Mouse (Mus musculus): Measurements from ENCODE around the gene Cep131. TPM values are rescaled to one million over a fixed set of nuclear protein-coding genes. Genes with fewer than 3 reads are reported as not detected.

Cep131 gene
- polyA plus RNA-seq, 1 experiment: 10.8 TPM

GRCm38 (mm10) chr11:120033473-120033872 lies 53.2 kb downstream of the Cep131 start:
- no peak for TF ChIP-seq POLR2A (IDR thresholded peaks at IDR 0.05; ENCODE audit: control insufficient read depth, extremely low read depth, insufficient read depth, low read length, poor library complexity)
- no peak for TF ChIP-seq CTCF (IDR thresholded peaks at IDR 0.05; ENCODE audit: borderline replicate concordance, control insufficient read depth, extremely low read depth, insufficient read depth, low read length, poor library complexity)
- WGBS: 93% methylated on average over 3 of the region's 3 CpGs
- Histone ChIP-seq H3K4me1 (replicated peaks; ENCODE audit: control insufficient read depth, insufficient read depth, low read length) (no peaks in the 10 kb centered on the region), H3K4me3 (ENCODE audit: control insufficient read depth, insufficient read depth, low read length) (no peak overlapping the region), H3K36me3 (ENCODE audit: control insufficient read depth, insufficient read depth, low read length) (no peaks in the 10 kb centered on the region), H3K27ac (ENCODE audit: control insufficient read depth, insufficient read depth, low read length) (no peak overlapping the region), H3K27me3 (ENCODE audit: control insufficient read depth, insufficient read depth, low read length) (no peaks in the 10 kb centered on the region)
- DNase-seq: no peak

- H3K27me3 ChIP-seq (ENCODE audit: control insufficient read depth, insufficient read depth, low read length): no peaks in the 10 kb centered on the region
- no peaks in the 10 kb centered on the region for H3K4me1 ChIP-seq (replicated peaks; ENCODE audit: control insufficient read depth, insufficient read depth, low read length)
- DNase-seq: no peak
- no peak overlapping the region for H3K4me3 ChIP-seq (ENCODE audit: control insufficient read depth, insufficient read depth, low read length)
- no peak overlapping the region for H3K27ac ChIP-seq (ENCODE audit: control insufficient read depth, insufficient read depth, low read length)
- TF ChIP-seq CTCF (IDR thresholded peaks at IDR 0.05; ENCODE audit: borderline replicate concordance, control insufficient read depth, extremely low read depth, insufficient read depth, low read length, poor library complexity): no peak
- no peak for TF ChIP-seq POLR2A (IDR thresholded peaks at IDR 0.05; ENCODE audit: control insufficient read depth, extremely low read depth, insufficient read depth, low read length, poor library complexity)
- no peaks in the 10 kb centered on the region for H3K36me3 ChIP-seq (ENCODE audit: control insufficient read depth, insufficient read depth, low read length)
- 90% methylated on average over 8 of the region's 8 CpGs for WGBS
Observed at GRCm38 (mm10) chr11:120032052-120032451, 54.6 kb downstream of the Cep131 start.

- Histone ChIP-seq H3K4me1 (replicated peaks; ENCODE audit: control insufficient read depth, insufficient read depth, low read length) (no peaks in the 10 kb centered on the region), H3K4me3 (ENCODE audit: control insufficient read depth, insufficient read depth, low read length) (no peak overlapping the region), H3K27me3 (ENCODE audit: control insufficient read depth, insufficient read depth, low read length) (no peaks in the 10 kb centered on the region), H3K27ac (ENCODE audit: control insufficient read depth, insufficient read depth, low read length) (no peak overlapping the region), H3K36me3 (ENCODE audit: control insufficient read depth, insufficient read depth, low read length) (no peaks in the 10 kb centered on the region)
- DNase-seq: peak; percentile 22
- TF ChIP-seq POLR2A (IDR thresholded peaks at IDR 0.05; ENCODE audit: control insufficient read depth, extremely low read depth, insufficient read depth, low read length, poor library complexity): no peak
- TF ChIP-seq CTCF (IDR thresholded peaks at IDR 0.05; ENCODE audit: borderline replicate concordance, control insufficient read depth, extremely low read depth, insufficient read depth, low read length, poor library complexity): peak; percentile 51; the same call in 1 of the 2 replicates
- 47% methylated on average over 10 of the region's 10 CpGs for WGBS
Observed at GRCm38 (mm10) chr11:120030145-120030901, 56.3 kb downstream of the Cep131 start.

GRCm38 (mm10) chr11:120029431-120030144 lies 57.0 kb downstream of the Cep131 start:
- TF ChIP-seq CTCF (IDR thresholded peaks at IDR 0.05; ENCODE audit: borderline replicate concordance, control insufficient read depth, extremely low read depth, insufficient read depth, low read length, poor library complexity) (no peak), POLR2A (IDR thresholded peaks at IDR 0.05; ENCODE audit: control insufficient read depth, extremely low read depth, insufficient read depth, low read length, poor library complexity) (no peak)
- no peaks in the 10 kb centered on the region for H3K36me3 ChIP-seq (ENCODE audit: control insufficient read depth, insufficient read depth, low read length)
- 74% methylated on average over 9 of the region's 9 CpGs for WGBS
- no peaks in the 10 kb centered on the region for H3K27me3 ChIP-seq (ENCODE audit: control insufficient read depth, insufficient read depth, low read length)
- H3K27ac ChIP-seq (ENCODE audit: control insufficient read depth, insufficient read depth, low read length): no peak overlapping the region
- H3K4me1 ChIP-seq (replicated peaks; ENCODE audit: control insufficient read depth, insufficient read depth, low read length): no peaks in the 10 kb centered on the region
- H3K4me3 ChIP-seq (ENCODE audit: control insufficient read depth, insufficient read depth, low read length): no peak overlapping the region
- no peak for DNase-seq

- DNase-seq: no peak
- H3K27ac ChIP-seq (ENCODE audit: control insufficient read depth, insufficient read depth, low read length): no peak overlapping the region
- no peaks in the 10 kb centered on the region for H3K27me3 ChIP-seq (ENCODE audit: control insufficient read depth, insufficient read depth, low read length)
- no peak overlapping the region for H3K4me3 ChIP-seq (ENCODE audit: control insufficient read depth, insufficient read depth, low read length)
- no peaks in the 10 kb centered on the region for H3K4me1 ChIP-seq (replicated peaks; ENCODE audit: control insufficient read depth, insufficient read depth, low read length)
- no peak for TF ChIP-seq POLR2A (IDR thresholded peaks at IDR 0.05; ENCODE audit: control insufficient read depth, extremely low read depth, insufficient read depth, low read length, poor library complexity)
- no peak for TF ChIP-seq CTCF (IDR thresholded peaks at IDR 0.05; ENCODE audit: borderline replicate concordance, control insufficient read depth, extremely low read depth, insufficient read depth, low read length, poor library complexity)
- no peaks in the 10 kb centered on the region for H3K36me3 ChIP-seq (ENCODE audit: control insufficient read depth, insufficient read depth, low read length)
- WGBS: 85% methylated on average over 18 of the region's 18 CpGs
Observed at GRCm38 (mm10) chr11:120028319-120029092, 58.1 kb downstream of the Cep131 start.

GRCm38 (mm10) chr11:120026941-120027340 lies 59.7 kb downstream of the Cep131 start:
- H3K27me3 ChIP-seq (ENCODE audit: control insufficient read depth, insufficient read depth, low read length): no peaks in the 10 kb centered on the region
- H3K4me3 ChIP-seq (ENCODE audit: control insufficient read depth, insufficient read depth, low read length): no peak overlapping the region
- WGBS: 100% methylated on average over 3 of the region's 3 CpGs
- TF ChIP-seq POLR2A (IDR thresholded peaks at IDR 0.05; ENCODE audit: control insufficient read depth, extremely low read depth, insufficient read depth, low read length, poor library complexity): no peak
- TF ChIP-seq CTCF (IDR thresholded peaks at IDR 0.05; ENCODE audit: borderline replicate concordance, control insufficient read depth, extremely low read depth, insufficient read depth, low read length, poor library complexity): no peak
- no peaks in the 10 kb centered on the region for H3K36me3 ChIP-seq (ENCODE audit: control insufficient read depth, insufficient read depth, low read length)
- H3K27ac ChIP-seq (ENCODE audit: control insufficient read depth, insufficient read depth, low read length): no peak overlapping the region
- no peaks in the 10 kb centered on the region for H3K4me1 ChIP-seq (replicated peaks; ENCODE audit: control insufficient read depth, insufficient read depth, low read length)
- DNase-seq: no peak
